Mouse (Mus musculus): ENCODE results near the gene Tenm3.

Gene Tenm3

GRCm38 (mm10) chr8:48279360-48279759 lies 564.4 kb downstream of the Tenm3 start:
- no peak for DNase-seq (ENCODE audit: low spot score in 2 of 2)

DNA sequence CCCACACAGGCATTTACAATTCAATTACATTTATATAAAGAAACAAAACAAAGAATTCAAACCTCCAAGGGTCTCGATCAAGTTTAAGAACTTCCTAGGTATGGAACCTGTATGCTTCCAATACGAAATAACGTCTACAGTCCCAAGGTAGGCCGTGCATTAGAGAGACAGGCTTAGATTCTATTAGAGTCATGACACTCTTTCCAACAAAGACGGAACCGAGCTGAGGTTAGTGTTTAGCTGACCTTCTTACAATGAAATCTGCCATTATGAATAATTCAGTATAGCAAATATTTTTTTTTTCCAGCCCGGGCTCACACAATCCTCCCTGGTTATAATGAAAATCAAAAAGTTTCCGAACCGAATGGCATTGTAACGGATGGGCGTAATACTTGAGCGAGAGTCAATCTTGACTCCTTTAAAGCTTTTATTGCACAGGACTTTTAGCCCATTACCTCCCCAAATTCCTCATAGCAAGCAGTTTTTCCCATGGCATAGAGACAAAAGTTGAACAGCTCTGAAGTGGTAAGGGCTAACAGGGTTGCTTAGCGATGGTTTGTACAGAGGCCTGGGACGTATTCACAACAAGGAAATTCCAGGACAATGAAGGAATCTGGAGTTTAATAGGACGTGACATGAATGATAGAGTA lies 565.6 kb downstream of the Tenm3 start:
- DNase-seq (ENCODE audit: low spot score in 2 of 2), result no peak

DNA sequence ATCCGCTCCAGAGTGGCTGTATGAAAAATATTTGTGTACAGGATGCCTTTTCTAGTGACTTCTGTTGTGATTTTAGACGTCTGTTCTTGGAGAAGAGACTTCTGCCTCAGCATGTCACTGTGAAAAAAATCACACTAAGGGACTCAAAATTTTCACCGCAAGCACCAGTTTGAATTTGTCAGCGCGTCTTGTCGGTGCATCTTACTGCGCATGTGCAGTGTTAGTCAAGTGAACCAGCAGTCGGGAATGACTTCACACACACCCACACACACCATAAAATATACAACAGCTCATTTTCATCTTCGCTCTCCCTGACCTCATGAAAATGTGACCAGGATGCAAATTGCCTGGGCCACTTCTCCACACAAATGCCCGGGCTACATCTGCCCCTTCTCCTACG lies 568.7 kb downstream of the Tenm3 start:
- DNase-seq (ENCODE audit: low spot score in 2 of 2), result peak in 1 of 2 experiments; percentile 33

GRCm38 (mm10) chr8:48274566-48274965 lies 569.2 kb downstream of the Tenm3 start:
- no peak for DNase-seq (ENCODE audit: low spot score in 2 of 2)

- no peak for DNase-seq (ENCODE audit: low spot score in 2 of 2)
Measured at GRCm38 (mm10) chr8:48268638-48269037, 575.1 kb downstream of the Tenm3 start.

DNA sequence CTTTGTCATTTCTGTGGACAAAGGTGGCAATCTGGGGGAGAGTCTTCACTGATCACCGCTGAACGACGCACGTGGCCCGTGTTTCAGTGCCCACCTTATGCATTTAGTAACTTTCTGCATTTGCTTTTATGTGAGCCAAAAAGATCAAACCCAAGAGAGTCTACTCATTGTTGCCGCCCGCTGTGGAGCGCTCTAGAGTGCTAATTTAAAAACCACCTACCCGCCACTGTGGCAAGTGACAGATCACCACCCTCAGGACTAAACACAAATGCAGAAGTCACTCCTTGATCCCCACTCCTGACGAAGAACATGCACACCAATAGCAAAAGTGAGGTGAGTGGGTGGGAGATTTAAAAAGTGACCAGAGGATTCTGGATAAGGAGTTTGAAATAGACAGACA lies 583.5 kb downstream of the Tenm3 start:
- no peak for DNase-seq (ENCODE audit: low spot score in 2 of 2)

DNA sequence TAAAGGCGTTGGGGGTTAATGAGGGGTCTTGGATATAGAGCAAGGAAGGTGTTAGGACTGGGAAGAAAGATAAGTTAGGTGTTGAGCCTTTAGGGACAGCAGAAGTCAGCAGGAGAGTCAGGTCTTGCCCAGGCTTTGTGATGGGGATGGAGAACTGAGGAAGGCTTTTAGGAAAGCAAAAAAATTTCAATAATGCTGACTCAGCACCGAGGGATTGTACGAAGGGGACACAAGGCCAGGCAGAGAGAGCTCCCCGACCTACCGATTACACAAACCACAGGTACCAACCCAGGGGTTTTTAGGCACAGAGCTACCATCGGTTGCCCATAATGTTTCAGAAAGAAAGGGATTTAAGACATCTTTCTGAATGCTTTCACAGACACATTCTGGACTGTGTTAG lies 583.9 kb downstream of the Tenm3 start:
- DNase-seq (ENCODE audit: low spot score in 2 of 2), result no peak

DNA sequence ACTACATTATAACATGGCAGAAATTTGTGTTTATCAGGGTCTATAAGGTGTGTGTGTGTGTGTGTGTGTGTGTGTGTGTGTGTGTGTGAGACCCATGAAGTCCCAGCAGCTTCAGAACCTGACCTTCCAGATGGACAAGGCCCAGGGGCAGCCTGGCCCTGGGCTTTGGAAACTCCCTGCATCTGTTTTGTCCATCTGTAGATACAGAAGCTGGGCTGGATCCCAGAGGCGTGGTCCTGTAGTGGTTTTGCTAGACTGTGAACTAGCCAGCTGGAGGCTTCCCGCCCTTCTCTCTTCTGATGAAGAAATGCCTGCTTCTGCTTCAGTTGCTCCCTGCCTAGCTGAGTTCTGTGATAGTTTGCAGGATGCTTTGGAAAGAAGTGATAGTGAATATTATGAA lies 599.9 kb downstream of the Tenm3 start:
- DNase-seq (ENCODE audit: low spot score in 2 of 2), result no peak

DNA sequence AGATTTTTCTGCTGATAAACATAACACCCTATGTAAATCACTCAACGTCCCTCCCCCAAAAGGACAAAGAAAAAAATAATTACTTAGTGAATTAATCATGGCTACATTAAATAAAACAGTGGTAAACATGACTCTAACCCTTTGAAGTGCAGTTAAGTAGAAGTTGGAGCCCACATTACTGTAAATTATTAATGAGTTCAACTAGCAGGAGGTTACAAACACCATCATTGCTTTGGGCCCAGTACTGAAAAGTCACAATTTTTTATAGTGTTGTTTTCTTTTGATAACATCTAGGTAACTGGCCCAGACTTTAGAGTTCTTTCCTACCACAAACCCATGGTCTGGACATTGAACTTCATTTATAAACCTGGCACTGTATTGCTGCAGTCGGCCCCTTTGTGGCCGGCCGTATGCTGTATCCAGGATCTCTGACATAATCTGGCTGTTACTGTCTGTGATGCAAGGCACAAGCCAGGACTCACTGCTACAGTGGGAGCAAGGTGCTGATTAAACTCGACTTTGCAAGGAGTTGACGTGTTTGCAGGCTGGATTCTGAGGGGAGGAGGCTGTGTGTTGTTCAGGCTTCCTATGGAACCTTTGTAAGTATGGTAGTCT lies 602.7 kb downstream of the Tenm3 start:
- no peak for DNase-seq (ENCODE audit: low spot score in 2 of 2)

DNA sequence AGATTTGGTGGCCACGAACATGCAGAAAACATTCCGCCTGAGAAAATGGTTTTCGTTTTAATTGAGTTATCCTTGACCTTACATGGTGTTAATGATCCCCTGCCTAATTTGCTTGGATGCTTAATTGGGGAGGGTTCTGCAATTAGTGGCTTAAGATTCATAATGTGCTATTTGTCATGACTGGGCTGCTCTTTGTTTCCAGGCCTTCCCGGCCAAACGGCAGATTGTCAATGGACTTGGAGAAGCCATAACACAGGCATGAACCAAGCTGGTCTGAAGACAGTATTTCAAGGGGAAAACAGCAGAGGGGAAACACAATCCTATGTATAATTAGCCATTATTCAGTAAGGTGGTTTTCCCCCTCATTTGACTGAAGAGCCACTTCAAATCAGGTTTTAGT lies 606.8 kb downstream of the Tenm3 start:
- no peak for DNase-seq (ENCODE audit: low spot score in 2 of 2)

- no peak for DNase-seq (ENCODE audit: low spot score in 2 of 2)
Measured at GRCm38 (mm10) chr8:48232927-48233326, 610.8 kb downstream of the Tenm3 start.

GRCm38 (mm10) chr8:48231882-48232281 lies 611.9 kb downstream of the Tenm3 start:
- DNase-seq (ENCODE audit: low spot score in 2 of 2), result peak in 1 of 2 experiments; percentile 66

GRCm38 (mm10) chr8:48231389-48231788 lies 612.4 kb downstream of the Tenm3 start:
- no peak for DNase-seq (ENCODE audit: low spot score in 2 of 2)

DNA sequence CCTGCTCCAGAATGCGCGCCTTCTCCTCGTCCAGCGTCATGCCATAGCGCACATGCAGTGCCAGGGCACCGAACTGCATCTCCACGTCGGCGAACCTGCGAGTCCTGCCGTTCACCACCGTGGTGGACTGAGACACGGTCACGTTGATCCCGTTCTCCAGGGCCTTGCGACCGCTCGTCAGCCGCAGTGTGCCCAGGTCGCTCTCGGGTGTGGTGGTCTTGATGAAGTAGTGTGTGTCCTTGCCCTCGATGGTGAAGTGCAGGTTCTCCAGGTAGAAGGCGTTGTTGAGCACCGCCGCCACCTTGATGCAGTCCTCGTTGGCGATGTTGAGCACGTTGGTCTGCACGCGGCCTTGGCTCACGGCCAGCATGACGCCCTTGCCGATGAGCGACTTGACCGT lies 615.1 kb downstream of the Tenm3 start:
- DNase-seq (ENCODE audit: low spot score in 2 of 2), result no peak

GRCm38 (mm10) chr8:48224753-48225152 lies 619.0 kb downstream of the Tenm3 start:
- DNase-seq (ENCODE audit: low spot score in 2 of 2), result no peak

DNA sequence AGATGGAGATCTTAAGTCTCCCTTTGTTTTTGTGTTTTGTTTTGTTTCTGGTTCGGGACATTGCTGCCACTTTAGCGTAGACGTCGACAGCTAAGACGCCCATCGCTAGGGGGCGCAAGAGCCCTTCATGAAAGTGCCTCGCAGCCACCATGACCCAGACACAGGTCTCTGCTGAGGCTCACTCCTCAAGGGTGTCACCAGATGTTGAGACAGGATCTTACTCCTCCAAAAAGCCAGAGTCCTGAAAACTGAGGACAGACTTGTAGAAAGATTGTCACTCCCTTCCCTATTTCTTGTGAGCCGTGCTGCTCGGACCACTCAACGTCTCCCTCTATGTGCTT lies 621.4 kb downstream of the Tenm3 start:
- DNase-seq (ENCODE audit: low spot score in 2 of 2), result peak; percentile 89 to 93

DNA sequence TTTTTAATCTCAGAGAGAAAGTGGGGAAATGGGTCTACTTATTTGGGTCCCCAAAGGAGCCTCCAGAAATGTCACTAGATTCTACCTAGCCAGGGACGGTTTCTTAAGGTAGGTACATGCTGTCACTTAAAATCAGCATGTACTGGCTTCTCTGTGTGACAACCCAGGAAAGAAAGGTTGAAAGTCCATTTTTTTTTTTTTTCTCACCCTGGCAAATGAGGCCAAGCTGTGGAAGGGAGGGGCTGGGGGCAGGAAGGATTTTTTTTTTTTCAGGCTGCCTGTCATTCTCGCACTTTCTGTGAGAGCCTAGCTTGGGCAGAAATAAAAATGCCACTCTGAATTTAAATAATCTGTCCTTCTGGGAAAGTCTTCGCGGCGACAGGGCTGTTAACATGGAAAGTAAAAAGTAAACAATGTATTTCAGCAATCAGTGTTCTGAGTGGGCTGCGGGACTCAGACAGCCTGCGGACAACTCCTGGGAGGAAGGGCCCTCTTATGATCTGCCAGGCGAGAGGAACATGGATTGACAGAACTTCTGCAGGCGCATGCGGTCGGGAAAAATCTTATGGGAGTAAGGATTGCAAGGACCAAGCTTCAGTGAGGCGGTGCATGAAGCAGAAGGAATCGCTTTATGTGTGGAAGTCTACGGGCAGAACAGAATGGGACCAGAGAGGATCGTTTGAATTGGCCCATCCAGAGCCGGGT lies 621.9 kb downstream of the Tenm3 start:
- DNase-seq (ENCODE audit: low spot score in 2 of 2), result no peak

DNA sequence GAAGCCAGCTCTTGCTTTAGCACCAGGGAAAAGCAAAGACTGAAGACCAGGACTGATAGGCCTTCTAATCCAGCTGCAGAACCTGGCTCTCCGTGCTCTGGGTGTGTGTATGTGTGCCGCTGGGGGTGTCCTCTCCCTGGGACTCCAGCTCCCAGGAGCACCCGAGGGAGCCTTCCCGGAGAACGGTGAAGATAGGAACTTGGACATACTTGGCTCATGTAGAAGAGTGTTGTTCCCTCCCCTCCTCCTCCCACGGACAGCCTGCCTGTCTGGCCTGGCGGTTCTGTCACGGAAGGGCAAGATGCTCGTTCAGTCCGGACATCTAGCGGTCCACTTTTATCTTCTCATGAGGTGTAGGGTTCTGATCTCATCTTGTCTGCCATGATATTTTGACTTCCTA lies 622.4 kb downstream of the Tenm3 start:
- DNase-seq (ENCODE audit: low spot score in 2 of 2), result no peak

DNA sequence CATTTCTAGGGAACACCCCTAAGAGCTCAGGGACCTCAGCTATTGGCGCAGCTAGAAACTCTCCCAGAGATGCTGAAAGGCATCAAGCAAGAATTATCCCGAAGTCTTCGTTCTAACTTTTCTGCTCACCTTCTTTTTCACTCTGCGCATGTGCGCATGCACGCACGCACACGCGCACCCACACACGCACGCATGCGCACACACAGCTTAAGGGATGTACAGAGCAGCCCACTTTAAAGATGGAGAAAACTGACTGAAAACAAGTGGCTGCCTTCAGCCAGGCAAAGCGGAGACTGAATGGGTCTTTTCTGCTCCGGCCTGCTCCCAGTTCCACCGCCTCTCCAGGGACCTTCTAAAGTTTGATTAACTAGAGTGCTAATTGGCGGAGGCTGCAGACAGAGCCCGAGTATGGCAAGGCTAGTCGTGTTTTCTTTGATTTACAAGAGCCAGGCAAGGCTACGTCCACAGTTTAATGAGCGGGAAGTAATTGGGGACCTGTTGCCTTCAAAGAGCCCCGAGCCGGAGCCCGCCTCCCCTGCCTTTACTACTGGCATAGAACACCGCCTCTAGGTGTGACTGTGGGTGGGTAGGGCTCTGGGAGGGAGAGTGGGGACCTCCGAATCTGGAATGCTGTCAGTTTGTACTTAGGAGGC lies 623.1 kb downstream of the Tenm3 start:
- peak in 1 of 2 experiments; percentile 39 for DNase-seq (ENCODE audit: low spot score in 2 of 2)

GRCm38 (mm10) chr8:48215071-48215501 lies 628.7 kb downstream of the Tenm3 start:
- DNase-seq (ENCODE audit: low spot score in 2 of 2), result peak; percentile 65 to 66

- no peak for DNase-seq (ENCODE audit: low spot score in 2 of 2)
Measured at GRCm38 (mm10) chr8:48214386-48214785, 629.4 kb downstream of the Tenm3 start.

- no peak for DNase-seq (ENCODE audit: low spot score in 2 of 2)
Measured at GRCm38 (mm10) chr8:48211931-48212330, 631.8 kb downstream of the Tenm3 start.

DNA sequence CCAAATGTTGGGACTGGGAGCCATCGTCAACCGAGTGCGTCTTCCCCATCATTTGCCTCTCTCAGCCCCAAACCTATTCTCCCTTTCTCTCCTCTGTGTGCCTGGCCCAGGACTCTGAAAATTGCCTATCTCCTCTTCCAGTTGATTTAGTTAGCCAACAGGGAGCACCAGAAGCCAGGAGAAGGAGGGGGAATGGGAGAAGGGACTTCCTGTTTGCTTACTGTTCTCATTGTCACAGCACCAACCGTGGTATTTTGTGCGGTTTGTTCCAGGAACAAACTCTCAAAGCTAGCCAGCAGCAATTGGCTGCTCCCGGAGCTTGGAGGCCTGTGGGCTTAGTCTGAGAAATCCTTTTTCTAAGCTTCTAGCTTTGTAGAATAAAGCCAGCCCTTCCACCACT lies 636.2 kb downstream of the Tenm3 start:
- no peak for DNase-seq (ENCODE audit: low spot score in 2 of 2)
